Mouse (Mus musculus): ENCODE results near the gene Sytl4. TPM values are rescaled to one million over a fixed set of nuclear protein-coding genes. Genes with fewer than 3 reads are reported as not detected.

The Sytl4 gene
- polyA plus RNA-seq, 1 experiment from 2014 or later = 2.1 TPM

- no peak overlapping the region for H3K4me3 ChIP-seq (ENCODE audit: low read depth, low read length)
- no peak overlapping the region for H3K9ac ChIP-seq (replicated peaks; ENCODE audit: low read depth)
- WGBS = 81% methylated on average over 5 of the region's 5 CpGs
- H3K36me3 ChIP-seq (ENCODE audit: insufficient read depth, low read length) = no peaks in the 10 kb centered on the region
- H3K4me2 ChIP-seq (replicated peaks; ENCODE audit: low read depth, low read length) = no peak overlapping the region
- no peaks in the 10 kb centered on the region for H3K4me1 ChIP-seq (ENCODE audit: insufficient read depth, low read depth, low read length)
- no peak overlapping the region for H3K27ac ChIP-seq (ENCODE audit: low read length)
- no peaks in the 10 kb centered on the region for H3K27me3 ChIP-seq (replicated peaks; ENCODE audit: insufficient read depth, low read length)
- TF ChIP-seq EP300 (IDR thresholded peaks at IDR 0.05) = no peak
- TF ChIP-seq CTCF (IDR thresholded peaks at IDR 0.05) = no peak
- ATAC-seq = no peak
- H3K9me3 ChIP-seq (ENCODE audit: low read length) = no peaks in the 10 kb centered on the region
- DNase-seq (ENCODE audit: low spot score) = no peak
Measured at GRCm38 (mm10) chrX:133888111-133888510, 93.5 kb downstream of the Sytl4 start.

- WGBS = 81% methylated on average over 3 of the region's 3 CpGs
- ATAC-seq (no peak), DNase-seq (ENCODE audit: low spot score) (no peak)
Measured at GRCm38 (mm10) chrX:133887308-133887707, 94.3 kb downstream of the Sytl4 start.

More at GRCm38 (mm10) chrX:133887308-133887707, 94.3 kb downstream of the Sytl4 start:
- Histone ChIP-seq H3K36me3 (ENCODE audit: insufficient read depth, low read length) (no peaks in the 10 kb centered on the region), H3K27ac (ENCODE audit: low read length) (no peak overlapping the region), H3K27me3 (replicated peaks; ENCODE audit: insufficient read depth, low read length) (no peaks in the 10 kb centered on the region), H3K4me1 (ENCODE audit: insufficient read depth, low read depth, low read length) (no peaks in the 10 kb centered on the region), H3K9ac (replicated peaks; ENCODE audit: low read depth) (no peak overlapping the region), H3K4me3 (ENCODE audit: low read depth, low read length) (no peak overlapping the region), H3K4me2 (replicated peaks; ENCODE audit: low read depth, low read length) (no peak overlapping the region), H3K9me3 (ENCODE audit: low read length) (no peaks in the 10 kb centered on the region)
- TF ChIP-seq EP300 (IDR thresholded peaks at IDR 0.05) = no peak
- no peak for TF ChIP-seq CTCF (IDR thresholded peaks at IDR 0.05)

Other genes starting within 250 kb of the Sytl4 start
- gene Tnmd, start 130.8 kb downstream of the Sytl4 start, polyA plus RNA-seq (2015; fragmentation: Nextera tagmentation; extraction: Ambion mirVana) = not detected in 2 replicates
- 64.2 and 67.7 TPM in 2 replicates for gene Tspan6, start 83.4 kb downstream of the Sytl4 start, polyA plus RNA-seq (2015; fragmentation: Nextera tagmentation; extraction: Ambion mirVana)
- 17.3 and 18.1 TPM in 2 replicates for gene Srpx2, start 73.4 kb downstream of the Sytl4 start, polyA plus RNA-seq (2015; fragmentation: Nextera tagmentation; extraction: Ambion mirVana)
- gene Cstf2, start 77.4 kb upstream of the Sytl4 start, polyA plus RNA-seq (2015; fragmentation: Nextera tagmentation; extraction: Ambion mirVana) = 13.8 and 14.3 TPM in 2 replicates
- gene Xkrx, start 180.3 kb upstream of the Sytl4 start, polyA plus RNA-seq (2015; fragmentation: Nextera tagmentation; extraction: Ambion mirVana) = 0.48 and 0.54 TPM in 2 replicates
- gene Arl13a, start 205.7 kb upstream of the Sytl4 start, polyA plus RNA-seq (2015; fragmentation: Nextera tagmentation; extraction: Ambion mirVana) = not detected in 2 replicates
- 0.95 and 1.0 TPM in 2 replicates for gene Nox1, start 240.1 kb upstream of the Sytl4 start, polyA plus RNA-seq (2015; fragmentation: Nextera tagmentation; extraction: Ambion mirVana)